Mouse (Mus musculus): ENCODE results near the gene Gdf15.

DNA sequence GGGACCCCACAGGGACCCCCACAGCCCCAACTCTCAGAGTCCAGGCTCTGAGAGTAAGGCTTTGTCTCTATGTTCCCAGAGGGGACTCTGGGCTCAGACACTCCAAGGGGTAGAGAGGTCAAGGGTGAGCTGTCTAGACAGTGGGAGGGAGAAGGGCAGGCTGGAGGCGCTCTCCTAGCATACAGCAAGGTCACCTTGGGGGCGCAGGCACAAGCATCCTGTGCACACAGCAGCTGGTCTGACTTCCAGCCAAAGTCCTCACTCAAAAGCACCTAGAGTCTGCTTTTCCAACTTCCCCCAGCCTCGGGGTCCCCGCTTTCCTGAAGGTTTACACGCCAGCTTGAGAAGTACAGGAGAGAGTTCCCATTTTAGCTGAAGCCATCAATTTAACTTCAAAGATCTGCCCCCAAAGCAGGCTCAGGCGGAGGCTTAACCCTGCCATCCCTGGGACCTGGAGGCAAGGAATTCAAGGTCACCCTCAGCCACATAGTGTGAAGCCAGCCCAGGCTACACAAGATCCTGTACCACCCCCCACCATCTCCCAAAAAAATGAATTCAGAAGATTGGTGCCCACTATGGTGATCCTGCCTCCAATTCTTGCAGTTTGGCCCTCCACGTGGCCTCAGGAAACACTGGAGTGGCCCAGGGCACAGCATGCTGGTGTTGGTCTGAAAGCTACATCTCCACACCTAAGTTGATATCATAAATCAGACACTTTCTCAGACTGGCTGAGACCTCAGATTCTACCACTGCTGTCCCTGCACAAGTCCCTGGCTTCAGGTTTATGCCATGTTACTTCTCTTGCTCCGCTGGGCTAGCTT lies 15.3 kb upstream of the Gdf15 start:
- TF ChIP-seq GATA1 (IDR thresholded peaks at IDR 0.05; ENCODE audit: low read length), result no peak
- TF ChIP-seq TAL1 (IDR thresholded peaks at IDR 0.05; ENCODE audit: low read length), result no peak
